Mouse (Mus musculus): ENCODE measurements at regions not wholly inside any gene's neighbourhood (a gene's known extent, or its start where the extent isn't known, plus 50 kb on each side); places are given as distances from the start of the nearest gene placed in this dataset.

DNA sequence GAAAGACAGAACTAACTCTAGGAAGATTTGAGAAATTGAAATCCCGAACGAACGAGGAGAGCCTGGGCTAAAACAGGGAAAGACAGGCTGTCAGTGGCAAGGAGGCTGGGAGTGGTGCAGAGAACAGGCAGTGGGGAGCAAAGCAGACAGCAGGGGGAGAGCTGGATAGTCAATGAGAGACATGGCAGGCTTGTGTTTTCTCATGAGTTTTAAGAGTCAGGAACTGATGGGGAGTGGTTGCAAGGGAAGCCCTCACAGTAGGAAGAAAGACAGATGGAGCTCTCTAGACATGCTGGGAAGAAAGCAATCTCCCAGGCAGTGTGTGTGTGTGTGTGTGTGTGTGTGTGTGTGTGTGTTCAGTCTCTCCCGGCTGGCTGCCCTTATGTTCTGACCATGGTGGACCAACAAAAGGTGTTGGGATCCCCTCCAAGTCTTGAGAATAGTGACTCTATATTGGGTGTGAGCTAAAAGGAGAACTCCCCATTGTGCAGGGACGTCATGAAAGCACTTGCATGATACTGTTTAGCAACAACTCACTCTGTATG lies 577.9 kb downstream of the Plcl1 start:
- no peak for DNase-seq (ENCODE audit: low read depth, low spot score)

DNA sequence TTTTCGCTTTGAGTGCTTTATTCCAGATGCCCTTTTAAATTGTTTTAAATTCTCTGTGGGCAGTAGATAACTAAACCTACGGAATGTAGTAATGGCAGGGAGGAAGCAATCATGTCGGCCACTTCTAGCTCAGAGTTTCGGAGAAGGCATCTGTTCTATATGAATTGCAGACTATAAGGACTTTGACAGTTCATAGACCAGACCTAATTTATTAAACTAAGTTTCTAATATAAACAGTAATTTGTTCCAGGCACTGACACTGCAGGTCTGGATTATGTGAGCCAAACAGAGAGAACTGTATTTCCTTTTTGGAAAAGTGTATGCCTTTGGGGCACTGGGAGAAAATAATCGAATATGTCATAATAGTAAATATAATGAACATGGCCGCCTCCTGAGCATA lies 591.4 kb downstream of the Plcl1 start:
- no peak for DNase-seq (ENCODE audit: low read depth, low spot score)

All from A20 (cell line).